Mouse (Mus musculus) spleen, adult 18-20 months (tissue): ENCODE results near the gene Focad.
A peak's percentile ranks its signal among the peaks of the same experiment; 100 is the strongest.

Source experiments
- DNase-seq, 2 experiments: peaks; one replicate each; pipeline ENCODE4 v3.0.0; 2022; ENCODE audit warnings: mixed read lengths in 2 of 2

Gene Focad

DNA sequence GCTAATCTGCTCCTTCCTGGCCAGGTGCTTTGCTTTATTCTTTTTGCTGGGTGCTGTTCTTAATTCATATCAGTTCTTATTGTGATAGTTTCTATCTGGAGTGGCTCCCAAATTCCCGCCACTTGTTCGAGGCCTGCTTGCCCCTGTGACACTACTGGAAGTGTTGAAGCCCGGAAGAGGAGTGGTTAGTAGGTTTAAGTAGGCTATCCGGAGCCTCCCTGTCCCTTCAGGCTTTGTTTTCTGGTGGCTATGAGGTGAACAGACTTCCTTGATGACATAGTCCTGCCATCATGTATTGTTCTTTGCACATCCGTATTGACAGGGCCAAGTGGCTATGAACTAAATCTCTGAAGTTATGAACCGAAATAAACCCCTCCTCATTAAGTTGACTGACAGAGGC is 123.9 kb downstream of the Focad start:
- no peak for DNase-seq

DNA sequence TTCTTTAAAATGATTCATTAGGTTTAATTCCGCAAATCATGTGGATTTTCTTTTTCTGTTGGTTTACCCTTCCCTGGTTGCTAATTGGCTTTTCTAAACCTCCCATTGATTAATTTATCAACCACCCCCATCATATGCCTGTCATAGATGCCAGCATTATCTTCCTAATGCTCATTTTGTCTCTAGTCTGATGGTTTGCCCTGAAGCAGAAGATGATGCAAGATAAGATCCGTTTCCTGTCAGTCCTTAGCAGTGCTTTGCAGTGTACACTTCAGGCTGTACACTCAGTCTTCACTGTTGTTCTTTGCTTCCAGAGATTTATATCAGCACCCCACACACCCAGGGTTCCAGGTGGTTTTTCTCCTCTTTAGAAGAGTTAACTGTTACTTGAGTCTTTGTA is 124.4 kb downstream of the Focad start:
- DNase-seq, result no peak

- DNase-seq, result no peak
Observed at GRCm38 (mm10) chr4:88231375-88231774, 136.9 kb downstream of the Focad start.

GRCm38 (mm10) chr4:88235941-88236340 is 141.5 kb downstream of the Focad start:
- no peak for DNase-seq

DNA sequence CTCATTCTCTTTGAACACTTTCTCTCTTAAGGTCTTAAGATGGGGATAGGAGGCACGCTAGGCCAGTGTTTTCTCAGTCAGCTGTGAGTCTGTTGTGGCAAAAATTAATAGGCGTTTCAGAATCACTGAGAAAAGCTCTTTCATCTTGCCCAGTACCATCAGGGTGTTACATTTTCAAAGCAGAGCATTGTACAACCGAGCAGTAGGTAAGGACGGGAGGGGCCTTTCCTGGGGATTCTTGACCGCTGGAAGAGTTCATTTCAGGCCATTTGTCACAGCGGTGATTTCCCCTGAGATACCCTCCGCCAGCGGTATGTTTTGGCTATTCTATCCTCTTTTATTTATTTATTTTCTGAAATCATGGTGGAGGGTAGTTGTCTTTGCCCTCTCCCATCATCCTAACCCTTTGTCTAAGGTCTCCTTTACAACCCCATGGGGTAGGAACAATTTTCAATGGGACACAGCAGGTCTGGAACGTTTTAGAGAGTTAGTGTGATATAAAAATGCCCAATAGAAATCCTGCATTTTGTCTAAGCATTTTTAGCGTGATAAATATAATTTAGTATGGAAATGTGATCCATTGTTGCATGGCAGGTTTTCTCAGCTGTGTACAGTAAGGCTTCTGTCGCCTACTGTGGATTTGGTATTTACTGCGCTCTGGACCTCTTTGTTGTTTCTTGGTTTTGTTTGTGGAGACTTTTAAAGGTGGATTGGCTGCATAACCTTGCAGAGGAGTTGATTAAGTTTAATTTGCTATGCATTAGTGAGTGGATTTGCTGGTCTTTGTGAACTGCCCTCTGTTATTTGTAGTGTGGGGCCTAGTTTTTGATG is 142.7 kb downstream of the Focad start:
- DNase-seq, result no peak

GRCm38 (mm10) chr4:88238351-88238750 is 143.9 kb downstream of the Focad start:
- no peak for DNase-seq

DNA sequence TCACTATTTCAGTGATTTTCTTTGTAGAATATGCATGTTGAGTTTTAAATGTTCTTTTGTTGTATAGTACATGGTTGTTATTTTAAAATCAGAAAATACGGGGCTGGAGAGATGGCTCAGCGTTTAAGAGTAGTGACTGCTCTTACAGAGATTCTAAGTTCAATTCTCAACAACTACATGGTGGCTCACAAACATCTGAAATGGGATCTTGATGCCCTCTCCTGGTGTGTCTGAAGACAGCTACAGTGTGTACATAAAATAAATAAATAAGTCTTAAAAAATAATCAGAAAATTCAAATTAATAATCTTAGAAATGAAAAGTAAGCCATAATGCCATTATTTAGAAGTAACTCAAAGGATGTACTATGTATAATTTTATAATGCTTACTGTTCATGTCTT is 149.4 kb downstream of the Focad start:
- no peak for DNase-seq

DNA sequence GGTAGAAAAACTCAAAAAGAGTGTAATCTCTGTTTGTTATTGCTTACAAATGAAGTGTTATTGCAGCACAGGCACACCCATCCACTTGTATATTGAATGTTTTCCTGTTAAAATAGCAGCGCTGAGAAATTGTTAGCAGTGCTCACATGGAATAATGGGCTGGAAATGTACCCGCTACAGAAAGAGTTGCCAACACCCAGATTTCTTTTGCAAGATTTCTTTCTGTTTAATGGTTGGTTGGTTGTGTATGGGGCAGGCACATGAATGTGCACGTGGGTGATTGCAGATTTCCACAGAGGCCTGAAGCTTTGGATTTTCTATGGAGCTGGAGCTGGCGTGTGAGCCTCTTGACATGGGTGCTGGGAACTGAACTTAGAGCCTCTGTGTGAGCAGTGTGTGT is 151.1 kb downstream of the Focad start:
- no peak for DNase-seq

DNA sequence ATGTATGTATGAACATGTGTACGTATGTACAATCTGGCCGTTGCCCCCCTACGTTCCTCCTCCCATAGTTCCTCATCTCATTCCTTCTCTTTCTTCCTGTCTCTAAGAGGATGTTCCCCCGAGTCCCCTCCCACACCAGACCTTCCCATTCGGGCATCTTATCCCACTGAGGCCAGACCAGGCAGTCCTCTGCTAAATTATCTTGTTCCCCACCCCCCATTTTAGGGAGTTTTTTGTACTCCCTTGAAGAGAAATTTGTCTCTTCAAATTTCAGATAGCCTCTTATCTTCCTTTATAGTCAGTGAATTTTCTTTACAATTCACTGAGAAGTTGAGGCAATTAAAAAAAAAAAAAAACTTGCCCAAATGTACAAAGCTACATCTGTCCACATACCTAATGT is 166.9 kb downstream of the Focad start:
- no peak for DNase-seq

- DNase-seq, result no peak
Observed at GRCm38 (mm10) chr4:88264536-88264935, 170.1 kb downstream of the Focad start.

GRCm38 (mm10) chr4:88270408-88271067 is 176.1 kb downstream of the Focad start:
- no peak for DNase-seq

DNA sequence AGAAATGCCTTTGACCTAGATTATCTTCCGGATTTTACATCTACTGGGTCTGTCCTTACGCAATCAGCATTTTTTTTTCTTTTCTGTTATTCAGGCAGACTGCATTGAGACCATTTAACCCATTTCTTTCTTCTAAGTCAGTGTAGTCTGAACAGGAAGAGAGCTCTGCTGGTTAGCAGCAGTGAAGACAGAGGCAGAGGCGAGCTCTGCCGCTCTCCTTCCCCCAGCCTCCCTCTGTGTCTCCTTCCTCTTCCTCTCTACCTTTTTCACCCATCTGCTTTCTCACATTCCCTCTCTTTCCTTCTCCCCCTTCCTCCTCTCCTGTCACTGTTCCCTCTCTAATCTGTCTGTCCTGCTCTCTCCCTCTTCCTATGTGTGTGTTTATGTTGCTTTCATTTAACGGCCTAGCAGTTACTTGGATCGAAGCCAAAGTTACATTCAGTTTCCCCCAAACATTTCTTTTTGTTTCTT is 181.2 kb downstream of the Focad start:
- no peak for DNase-seq

DNA sequence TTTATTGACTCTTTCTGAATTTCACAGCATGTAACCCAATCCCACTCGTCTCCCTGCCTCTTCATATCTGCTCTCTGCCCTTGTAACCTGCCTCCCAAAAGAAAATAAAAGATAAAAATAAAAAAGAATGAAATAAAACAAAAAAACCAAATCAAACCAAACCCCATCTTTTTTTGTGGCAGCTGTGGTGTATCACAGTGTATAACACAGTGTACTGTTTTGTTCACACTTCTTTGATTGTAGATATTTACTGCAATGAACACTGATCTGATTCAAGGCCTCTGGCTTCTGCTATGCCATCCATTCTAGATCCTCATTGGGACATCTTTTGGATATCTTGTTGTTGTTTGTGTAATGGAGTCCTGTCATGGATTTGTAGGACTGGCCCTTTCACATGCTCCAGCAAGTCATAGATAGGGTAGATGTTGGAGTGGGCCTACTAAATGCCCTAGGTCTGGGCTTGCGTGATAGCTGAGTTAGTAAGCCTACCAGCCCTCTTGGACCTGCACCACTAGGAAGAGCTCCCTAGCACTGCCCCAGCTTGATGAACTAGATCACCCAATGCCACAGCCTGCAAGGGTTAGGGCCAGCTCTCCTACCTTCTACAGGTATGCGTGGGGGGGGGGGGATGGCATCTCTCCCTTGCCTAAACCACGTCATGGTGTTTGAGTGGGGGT is 181.8 kb downstream of the Focad start:
- DNase-seq, result no peak

DNA sequence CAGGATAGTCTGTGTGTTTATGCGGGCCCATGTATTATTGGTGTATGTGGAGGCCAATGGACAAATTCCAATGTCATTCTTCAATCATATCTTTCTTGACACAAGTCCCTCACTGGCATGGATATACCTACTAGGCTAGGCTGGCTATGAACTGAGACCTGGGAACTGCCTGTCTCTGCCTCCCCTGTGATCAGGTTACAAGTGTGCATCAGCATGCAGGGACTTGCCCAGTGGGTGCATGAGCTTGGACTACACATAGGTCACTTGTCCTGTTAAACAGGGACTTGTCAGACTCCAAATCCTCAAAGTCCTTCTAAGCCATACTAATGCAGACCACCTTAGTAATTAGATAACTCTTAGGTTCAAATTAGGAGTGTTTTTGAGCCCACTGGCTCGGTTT is 184.1 kb downstream of the Focad start:
- no peak for DNase-seq

DNA sequence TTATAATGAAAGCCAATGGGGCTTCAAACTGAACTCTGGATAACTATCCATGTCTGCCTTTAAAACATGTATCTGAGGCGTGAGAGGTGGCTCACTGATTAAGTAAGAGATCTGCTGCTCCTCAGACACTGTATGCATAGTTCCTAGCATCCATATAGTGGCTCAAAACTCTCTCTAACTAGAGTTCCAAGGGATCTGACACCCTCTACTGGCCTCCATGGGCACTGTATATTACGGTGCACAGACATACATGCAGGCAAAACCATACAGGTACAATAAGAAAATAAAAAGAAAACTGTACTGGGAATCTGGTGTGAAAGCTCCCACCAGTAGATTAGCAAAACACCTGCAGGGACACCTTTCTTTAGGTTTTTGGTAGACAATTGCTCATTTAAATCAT is 186.1 kb downstream of the Focad start:
- no peak for DNase-seq

DNA sequence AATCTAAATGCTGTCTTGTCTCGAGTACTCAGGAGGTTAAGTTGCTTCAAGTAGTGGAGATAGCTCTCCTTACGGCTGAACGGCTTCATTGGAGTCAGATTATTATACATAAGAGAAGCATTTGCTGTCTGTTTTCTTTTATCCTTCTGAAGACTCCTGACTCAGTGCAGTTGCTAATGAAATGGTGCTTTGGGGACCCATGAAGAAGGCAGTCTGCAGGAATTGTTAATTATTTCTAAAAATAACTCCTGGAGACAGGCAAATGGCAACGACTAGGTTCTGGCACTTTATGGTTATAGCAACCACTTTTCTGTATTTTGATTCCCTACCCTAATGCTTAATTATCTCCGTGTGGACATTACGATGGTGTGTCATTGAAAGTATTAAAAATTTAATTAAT is 201.1 kb downstream of the Focad start:
- no peak for DNase-seq

GRCm38 (mm10) chr4:88299551-88299950 is 205.1 kb downstream of the Focad start:
- no peak for DNase-seq

GRCm38 (mm10) chr4:88300832-88301621 is 206.6 kb downstream of the Focad start:
- DNase-seq, result no peak

DNA sequence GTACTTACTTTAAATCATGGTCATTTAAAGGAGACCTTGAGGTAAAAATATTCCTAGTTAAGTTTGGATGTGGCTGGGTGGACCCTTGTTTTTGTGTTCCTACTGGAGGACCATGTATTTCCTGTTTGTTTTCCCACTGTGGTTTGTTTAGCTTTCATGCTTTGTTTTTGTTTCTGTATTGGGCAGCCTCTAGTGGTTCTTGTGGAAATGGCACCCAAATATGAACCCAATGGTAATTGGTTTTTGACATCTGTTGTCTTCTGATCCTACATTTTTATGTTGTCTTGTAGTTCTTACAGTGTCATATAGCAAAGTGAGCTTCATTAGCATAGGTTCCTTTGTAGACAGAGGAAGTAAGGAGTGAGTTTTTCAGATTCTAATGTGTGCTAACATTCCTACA is 207.9 kb downstream of the Focad start:
- no peak for DNase-seq

- DNase-seq, result no peak
Observed at GRCm38 (mm10) chr4:88307691-88308090, 213.3 kb downstream of the Focad start.

DNA sequence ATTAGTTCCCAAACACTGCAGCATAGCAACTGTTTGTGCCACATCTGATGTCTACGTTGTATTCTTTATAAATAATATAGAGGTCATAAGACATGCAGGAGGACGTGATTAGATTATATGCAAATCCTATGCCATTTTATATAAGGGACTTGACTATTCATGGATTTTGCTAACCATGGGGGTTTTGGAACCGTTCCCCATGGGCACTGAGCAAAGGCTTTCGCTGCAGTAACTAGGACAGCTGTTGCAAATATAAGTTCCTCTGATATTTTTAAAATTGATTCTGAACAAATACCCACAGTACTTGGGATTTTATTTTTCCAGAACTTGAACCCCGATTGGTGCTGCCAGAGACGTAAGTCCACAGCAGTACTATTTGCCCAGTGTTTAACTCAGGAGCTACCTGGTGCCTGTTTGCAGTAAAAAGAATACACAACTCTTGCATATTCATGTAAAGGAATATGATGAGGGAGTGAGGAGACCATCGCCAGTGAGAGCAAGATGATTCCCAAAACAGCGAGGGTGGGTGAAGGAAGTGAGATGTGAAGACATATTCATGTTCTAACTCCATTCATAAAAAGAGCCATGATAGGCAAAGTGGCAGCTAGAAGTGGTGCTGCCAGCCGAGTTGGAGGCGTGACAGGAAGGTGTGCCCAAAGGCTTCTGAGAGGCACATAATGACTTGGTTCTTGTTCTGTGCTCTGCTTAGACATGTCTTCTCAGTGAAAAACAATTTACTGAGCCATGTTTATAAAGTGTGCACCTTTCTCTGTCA is 214.1 kb downstream of the Focad start:
- no peak for DNase-seq

DNA sequence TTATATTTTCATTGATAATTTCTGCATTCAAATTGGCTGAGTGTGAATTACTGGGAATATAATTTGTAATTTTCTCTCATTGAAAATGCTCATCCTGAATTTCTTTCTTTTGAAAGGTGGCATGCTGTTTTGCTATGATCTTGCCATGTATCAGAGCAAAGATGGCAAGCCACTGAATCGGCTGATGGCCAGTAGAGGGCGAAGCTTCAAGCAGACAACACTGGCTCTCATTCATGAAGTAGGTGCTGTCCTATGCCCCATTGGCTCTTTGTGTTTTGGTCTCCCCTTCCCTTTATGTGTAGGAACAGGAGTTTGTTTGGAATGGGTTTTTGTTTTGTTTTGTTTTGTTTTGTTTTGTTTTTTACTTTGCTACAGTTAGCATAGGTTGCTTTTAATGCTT is 215.2 kb downstream of the Focad start:
- DNase-seq, result peak in 1 of 2 experiments; percentile 30
